Mouse (Mus musculus) lung, postnatal 14 days (tissue): ENCODE measurements at regions not wholly inside any gene's neighbourhood (a gene's known extent, or its start where the extent isn't known, plus 50 kb on each side); places are given as distances from the start of the nearest gene placed in this dataset.
A peak's percentile ranks its signal among the peaks of the same experiment; 100 is the strongest.

Source experiments
- DNase-seq: peaks from one replicate; pipeline ENCODE4 v3.0.0; 2021

- DNase-seq: no peak
Measured at GRCm38 (mm10) chr7:74687303-74688115, 132.9 kb upstream of the Slco3a1 start.

- DNase-seq: peak; percentile 20
Measured at GRCm38 (mm10) chr7:74683979-74684378, 129.4 kb upstream of the Slco3a1 start.

- DNase-seq: no peak
Measured at GRCm38 (mm10) chr7:74673626-74674295, 119.2 kb upstream of the Slco3a1 start.

- peak; percentile 19 for DNase-seq
Measured at GRCm38 (mm10) chr7:74669110-74669509, 114.5 kb upstream of the Slco3a1 start.

DNA sequence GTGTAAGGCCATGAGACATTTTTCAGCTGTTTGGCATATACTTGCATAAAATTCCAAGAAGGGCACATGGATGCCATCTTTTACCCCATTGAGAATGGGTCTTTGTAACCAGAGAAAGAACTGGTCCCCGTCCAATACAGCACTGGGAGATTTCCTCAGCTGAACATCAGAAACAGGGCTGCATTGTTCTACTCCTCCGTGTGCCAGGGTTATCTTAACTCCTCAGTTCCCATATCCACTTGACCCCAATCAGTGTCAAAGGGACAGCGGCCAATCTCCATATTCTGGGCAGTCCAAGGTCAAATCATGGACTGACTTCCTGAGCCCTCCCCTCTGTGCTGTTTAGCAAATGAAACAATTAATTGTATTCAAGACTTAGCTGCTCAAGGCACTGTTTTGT, 112.5 kb upstream of the Slco3a1 start:
- no peak for DNase-seq

- DNase-seq: no peak
Measured at GRCm38 (mm10) chr7:74663820-74664219, 109.2 kb upstream of the Slco3a1 start.

GRCm38 (mm10) chr7:74647310-74647709, 92.7 kb upstream of the Slco3a1 start:
- peak; percentile 2 for DNase-seq

DNA sequence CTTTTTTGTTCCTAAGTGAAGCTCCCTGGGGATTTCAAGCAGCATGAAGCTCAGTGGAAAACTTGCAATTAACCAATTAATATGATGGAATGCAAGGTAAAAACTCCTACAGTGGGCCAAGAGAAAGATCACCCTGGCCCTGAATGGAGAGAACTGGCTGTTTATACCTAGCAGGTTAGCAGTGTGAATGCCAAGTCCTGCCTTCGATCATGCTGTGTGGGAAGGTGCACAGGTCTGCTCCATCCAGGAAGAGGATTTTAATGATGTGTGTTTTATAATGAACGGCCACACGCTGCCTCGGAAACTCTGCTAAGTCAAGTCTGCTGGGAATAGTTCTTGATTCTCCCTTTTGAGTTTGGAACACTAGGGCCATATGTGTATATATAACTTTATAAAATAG, 85.6 kb upstream of the Slco3a1 start:
- DNase-seq: no peak

- no peak for DNase-seq
Measured at GRCm38 (mm10) chr7:74632217-74632616, 77.6 kb upstream of the Slco3a1 start.

DNA sequence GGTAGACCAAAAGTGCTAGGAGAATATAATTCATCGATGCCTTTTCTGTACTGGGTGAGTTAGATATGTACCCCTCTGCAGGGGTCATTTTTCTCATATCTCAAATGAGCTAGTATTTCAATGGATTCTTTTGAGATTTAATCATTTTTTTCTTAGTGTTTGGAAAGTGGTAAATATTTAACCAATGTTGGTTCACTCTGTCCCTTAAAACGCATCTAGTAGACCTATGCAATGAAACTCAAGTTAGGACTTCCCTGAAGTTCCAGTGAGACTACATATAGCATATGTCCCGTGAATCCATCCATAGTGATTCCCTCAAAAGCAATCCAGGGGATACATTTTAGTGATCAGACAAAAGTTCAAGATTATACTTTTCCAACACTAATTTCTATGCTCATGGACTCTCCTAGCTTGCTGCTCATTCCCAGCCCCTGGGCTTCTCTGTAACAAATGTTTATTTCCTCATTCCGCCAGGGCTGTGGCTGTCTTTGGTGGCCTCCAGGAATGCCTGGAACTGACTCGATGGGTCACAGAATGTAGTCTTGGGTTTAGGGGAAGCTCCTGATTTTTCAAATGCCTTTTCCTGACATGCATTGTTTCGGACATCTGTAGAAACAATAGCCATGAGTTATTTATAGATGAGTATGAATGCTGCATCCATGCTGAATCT, 74.4 kb upstream of the Slco3a1 start:
- DNase-seq: no peak
